Mouse (Mus musculus) left cerebral cortex, postnatal 25 days (tissue): ENCODE data around the gene Zfp428. TPM values are rescaled to one million over a fixed set of nuclear protein-coding genes. Genes with fewer than 3 reads are reported as not detected.
A peak's percentile ranks its signal among the peaks of the same experiment; 100 is the strongest.

ENCODE experiments used
- DNase-seq, 2 experiments: peaks; one replicate each; pipeline ENCODE4 v3.0.0; 2022; ENCODE audit warnings: low spot score in 2 of 2, mixed read lengths in 1 of 2
- intact Hi-C: fragments of 180-260 bp; cut with DNase I; formaldehyde crosslinking; loops from one replicate; pipeline ENCODE4 v1.15.1; 2025
- total RNA-seq, 2 experiments: library from RNA; stranded (reverse); gene quantifications; 2 replicates each; pipeline ENCODE4 v1.2.3; 2021

Zfp428 gene
- 10 to 100 TPM; 45.7 to 52.6 TPM for total RNA-seq

- intact Hi-C loops, result loop anchor here (1.0 to 2.0 kb wide), 2 partner anchors 23 to 24 kb away; partner anchors contain the start of genes Cadm4 and Irgq
- peak; percentile 87 to 91 for DNase-seq
Measured at GRCm38 (mm10) chr7:24506838-24507725, at the start of gene Zfp428. Gene Zfp428, plus strand, starts transcription at chr7:24507006.

DNA sequence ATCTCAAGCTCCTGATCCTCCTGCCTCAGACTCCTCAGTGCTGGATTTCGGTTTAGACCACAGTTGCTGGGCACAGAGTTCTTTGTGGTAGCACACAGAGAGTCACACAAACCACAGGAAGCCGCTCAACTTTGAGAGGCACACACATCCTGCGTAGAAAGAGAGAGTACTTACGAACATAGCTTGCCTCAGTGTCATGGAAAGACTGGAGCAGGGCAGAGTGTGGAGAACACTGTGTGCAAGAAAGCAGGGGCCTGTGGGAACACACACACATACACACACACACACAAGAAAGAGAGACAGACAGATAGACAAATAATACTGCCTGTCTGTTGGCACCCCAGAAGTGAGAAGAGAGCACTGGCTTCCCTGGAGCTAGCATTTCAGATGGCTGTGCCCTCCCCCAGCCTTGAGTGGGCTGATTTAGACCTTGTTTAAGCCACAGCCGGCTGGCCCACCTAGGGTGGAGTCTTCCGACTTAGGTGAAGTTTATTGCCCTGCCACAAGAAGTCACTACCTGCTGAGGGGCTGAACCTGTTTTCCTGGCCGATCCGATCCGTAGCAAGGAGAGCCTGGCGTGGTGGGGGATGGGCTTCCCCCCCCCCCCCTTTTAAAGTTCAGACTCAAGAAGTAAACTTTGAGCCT lies 49.0 kb upstream of the Zfp428 start:
- DNase-seq, result no peak
- intact Hi-C loops, result no loop called here

GRCm38 (mm10) chr7:24459440-24459839 lies 47.4 kb upstream of the Zfp428 start:
- no peak for DNase-seq
- intact Hi-C loops, result no loop called here

- intact Hi-C loops, result no loop called here
- no peak for DNase-seq
Measured at GRCm38 (mm10) chr7:24459843-24460242, 47.0 kb upstream of the Zfp428 start.

GRCm38 (mm10) chr7:24461376-24462051 lies 45.3 kb upstream of the Zfp428 start:
- DNase-seq, result no peak

GRCm38 (mm10) chr7:24462388-24463319 lies 44.2 kb upstream of the Zfp428 start, which contains the start of gene Plaur:
Gene Plaur, plus strand, starts transcription at chr7:24462484.
- intact Hi-C loops, result no loop called here
- no peak for DNase-seq

More at GRCm38 (mm10) chr7:24461376-24462051, 45.3 kb upstream of the Zfp428 start:
- intact Hi-C loops, result no loop called here

GRCm38 (mm10) chr7:24466835-24467234 lies 40.0 kb upstream of the Zfp428 start:
- no peak for DNase-seq
- intact Hi-C loops, result no loop called here

DNA sequence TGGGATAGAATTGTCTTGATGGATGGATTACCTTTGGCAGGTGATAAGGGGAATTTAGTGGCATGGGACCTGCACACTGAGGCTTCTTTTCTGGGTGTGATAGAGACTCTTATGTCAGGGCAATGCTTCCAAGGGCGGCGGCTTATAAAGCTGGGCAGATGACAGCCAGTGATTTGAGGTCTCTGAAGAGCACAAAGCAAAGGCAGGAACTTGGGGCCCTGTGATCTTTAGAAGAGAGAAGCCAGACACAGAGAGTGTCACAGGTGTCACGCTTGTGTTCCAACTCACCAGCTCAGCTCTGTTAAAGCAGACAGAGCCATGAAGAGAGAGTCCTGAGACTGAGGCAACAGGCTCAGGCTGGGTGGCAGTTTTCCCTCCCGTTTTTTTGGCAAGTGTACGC lies 38.9 kb upstream of the Zfp428 start:
- no peak for DNase-seq
- intact Hi-C loops, result no loop called here

GRCm38 (mm10) chr7:24469126-24469525 lies 37.7 kb upstream of the Zfp428 start:
- no peak for DNase-seq
- intact Hi-C loops, result no loop called here

- no peak for DNase-seq
- intact Hi-C loops, result no loop called here
Measured at GRCm38 (mm10) chr7:24470356-24470755, 36.5 kb upstream of the Zfp428 start.

- no peak for DNase-seq
- intact Hi-C loops, result no loop called here
Measured at GRCm38 (mm10) chr7:24472442-24472841, 34.4 kb upstream of the Zfp428 start.

DNA sequence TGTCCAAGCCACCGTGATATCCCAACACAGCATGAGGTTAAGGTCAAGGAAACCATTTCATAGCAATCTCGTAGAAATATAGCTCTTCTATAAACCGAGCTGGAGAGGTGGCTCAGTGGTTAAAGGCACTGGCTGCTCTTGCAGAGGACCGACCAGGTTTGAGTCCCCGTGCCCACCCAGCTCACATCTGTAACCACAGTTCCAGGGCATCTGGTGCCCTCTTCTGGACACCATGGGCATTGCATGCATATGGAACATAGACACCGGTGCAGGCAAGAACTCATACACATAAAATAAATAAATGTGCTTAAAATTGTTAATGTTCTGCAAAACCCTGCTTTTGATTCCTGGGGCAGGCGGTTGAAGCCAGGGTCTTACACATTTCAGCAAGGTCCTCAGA lies 33.9 kb upstream of the Zfp428 start:
- intact Hi-C loops, result no loop called here

DNA sequence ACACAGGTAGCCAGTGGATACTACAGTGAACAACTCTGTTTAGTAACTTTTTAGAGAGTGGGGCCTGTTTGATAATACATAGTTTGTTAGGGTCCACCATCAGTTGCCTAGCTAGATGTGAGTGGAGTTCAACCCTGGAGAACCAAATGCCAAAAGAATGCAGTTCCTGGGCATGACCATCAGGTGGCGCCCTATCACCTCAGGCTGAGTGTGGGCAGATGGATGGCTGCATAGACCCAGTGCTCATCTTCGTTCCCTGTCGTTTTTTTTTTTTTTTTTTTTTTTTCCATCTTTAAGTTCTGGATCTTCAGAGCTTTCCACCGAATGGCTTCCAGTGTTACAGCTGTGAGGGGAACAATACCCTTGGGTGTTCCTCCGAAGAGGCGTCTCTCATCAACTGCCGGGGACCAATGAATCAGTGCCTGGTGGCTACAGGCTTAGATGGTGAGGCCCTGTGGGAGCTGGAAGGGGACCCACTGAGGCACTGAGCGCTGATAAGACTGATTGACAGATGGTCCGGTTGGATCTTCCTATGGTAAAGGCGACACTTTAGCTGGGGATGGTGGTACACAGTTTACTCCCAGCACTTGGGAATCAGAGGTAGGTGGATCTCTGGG lies 32.8 kb upstream of the Zfp428 start:
- intact Hi-C loops, result loop anchor here (2.0 kb wide), 1 partner anchor 91 kb away; no protein-coding TSS in a partner anchor
- DNase-seq, result peak in 1 of 2 experiments; percentile 80

More for the DNA sequence above, 33.9 kb upstream of the Zfp428 start:
- DNase-seq, result no peak

DNA sequence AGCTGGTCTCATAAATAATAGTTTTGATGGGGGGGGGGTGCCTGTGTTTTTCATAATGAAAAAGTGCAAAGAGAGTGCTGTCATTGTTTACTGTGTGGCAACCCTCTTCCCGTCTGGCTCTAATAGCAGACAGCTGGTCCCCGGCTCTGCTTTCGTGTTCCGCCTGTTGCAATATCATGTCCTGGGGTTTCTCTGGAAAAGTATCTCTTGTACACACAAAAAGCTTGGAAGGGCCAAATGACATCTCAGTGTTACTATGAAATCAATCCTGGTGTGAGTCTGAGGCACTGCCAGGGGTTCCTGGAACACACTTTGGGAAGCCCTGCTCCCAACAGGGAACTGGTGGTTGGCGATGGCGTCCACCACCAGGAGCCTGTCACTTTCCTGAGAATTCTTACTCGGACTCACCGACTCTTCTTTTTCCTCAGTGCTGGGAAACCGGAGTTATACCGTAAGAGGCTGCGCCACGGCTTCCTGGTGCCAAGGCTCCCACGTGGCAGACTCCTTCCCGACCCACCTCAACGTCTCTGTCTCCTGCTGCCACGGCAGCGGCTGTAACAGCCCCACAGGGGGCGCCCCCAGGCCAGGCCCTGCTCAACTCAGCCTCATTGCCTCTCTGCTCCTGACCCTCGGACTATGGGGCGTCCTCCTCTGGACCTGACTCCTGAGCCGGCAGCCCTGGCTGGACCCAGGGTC lies 31.8 kb upstream of the Zfp428 start:
- intact Hi-C loops, result loop anchor here (2.0 kb wide), 1 partner anchor 90 kb away; no protein-coding TSS in a partner anchor
- peak in 1 of 2 experiments; percentile 48 for DNase-seq

- intact Hi-C loops, result no loop called here
- no peak for DNase-seq
Measured at GRCm38 (mm10) chr7:24476338-24476737, 30.5 kb upstream of the Zfp428 start.

DNA sequence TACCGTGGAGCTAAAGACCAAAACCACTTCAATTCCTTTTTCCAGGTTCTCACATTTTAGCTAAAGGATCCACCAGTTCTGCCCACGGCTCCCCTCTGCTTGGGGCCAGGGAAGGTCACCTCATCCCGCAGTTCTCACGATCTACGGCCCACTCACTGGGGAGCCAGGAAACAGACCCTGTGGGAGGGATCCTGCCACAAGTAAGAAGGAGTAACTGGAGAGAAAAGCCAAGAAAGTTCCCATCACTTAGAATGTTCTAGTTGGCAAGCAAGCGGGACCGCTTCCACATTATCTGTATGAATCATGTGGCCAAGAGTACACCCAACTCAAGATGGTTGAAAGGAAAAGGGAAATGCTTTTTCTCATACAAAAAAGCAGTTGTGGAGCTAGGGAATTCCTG lies 29.9 kb upstream of the Zfp428 start:
- DNase-seq, result peak in 1 of 2 experiments; percentile 83
- intact Hi-C loops, result no loop called here

GRCm38 (mm10) chr7:24478911-24479310 lies 27.9 kb upstream of the Zfp428 start:
- DNase-seq, result no peak
- intact Hi-C loops, result no loop called here

DNA sequence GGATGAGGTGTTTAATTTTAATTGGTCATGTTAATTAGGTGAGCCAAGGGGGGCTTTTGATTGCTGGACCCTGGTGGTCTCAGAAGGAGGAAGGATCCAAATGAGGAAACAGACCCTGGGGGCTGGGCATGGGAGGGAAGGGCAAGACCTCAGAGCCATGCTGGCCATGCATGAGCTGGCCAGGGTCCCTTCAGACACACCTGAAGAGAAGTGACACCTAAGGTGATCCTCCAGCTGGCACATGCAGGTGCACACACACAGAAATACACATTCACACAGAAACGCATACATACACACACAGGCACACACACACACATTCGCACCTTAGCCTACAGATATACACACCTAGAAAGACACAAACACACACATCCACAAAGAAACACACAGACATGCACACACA lies 27.1 kb upstream of the Zfp428 start:
- DNase-seq, result no peak
- intact Hi-C loops, result no loop called here
